Mouse (Mus musculus): Measurements from ENCODE around the gene Sptlc2. TPM values are rescaled to one million over a fixed set of nuclear protein-coding genes. Genes with fewer than 3 reads are reported as not detected.

The Sptlc2 gene
- total RNA-seq, 2 experiments from 2014 or later: 6.4 to 8.5 TPM

GRCm38 (mm10) chr12:87347511-87347910, 40.6 kb downstream of the Sptlc2 start:
- no peak for DNase-seq

DNA sequence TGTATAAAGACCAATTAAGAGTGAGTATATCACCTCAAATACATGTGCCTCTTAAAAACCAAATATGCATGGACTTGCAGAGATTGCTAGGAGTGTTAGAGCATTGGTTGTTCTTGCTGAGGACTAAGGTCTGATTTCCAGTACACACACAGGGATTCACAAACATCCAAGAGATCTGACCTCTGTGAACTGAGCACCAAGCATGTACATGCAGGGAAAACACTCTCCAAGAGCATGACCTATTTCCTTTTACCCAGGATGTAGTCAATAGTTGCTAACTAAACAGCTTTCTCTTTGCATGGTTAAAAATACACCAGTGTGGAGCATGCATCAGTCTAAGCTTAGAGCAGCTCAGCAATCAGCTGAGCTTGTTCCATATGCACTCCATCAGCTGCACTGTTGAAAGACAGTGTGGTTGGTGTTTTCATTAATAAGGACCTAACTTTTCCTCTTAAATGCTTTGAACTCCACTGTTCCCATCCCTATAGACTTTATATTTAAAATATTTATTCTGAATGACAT, 45.0 kb downstream of the Sptlc2 start:
- DNase-seq: no peak
- H3K4me3 ChIP-seq: no peak overlapping the region
- 0 out of 2 replicates have a peak overlapping the region, but pooled peaks have one; percentile 6 for H3K27ac ChIP-seq
- intact Hi-C loops (cut with DNase I): no loop called here
- TF ChIP-seq CTCF (IDR thresholded peaks at IDR 0.05): no peak

More at GRCm38 (mm10) chr12:87347511-87347910, 40.6 kb downstream of the Sptlc2 start:
- Histone ChIP-seq H3K27ac (no peak overlapping the region), H3K4me3 (no peak overlapping the region)
- TF ChIP-seq CTCF (IDR thresholded peaks at IDR 0.05): peak; percentile 41; the same call in 1 of the 2 replicates
- intact Hi-C loops (cut with DNase I): no loop called here

- Histone ChIP-seq H3K4me3 (no peak overlapping the region), H3K27ac (no peak overlapping the region)
- no peak for TF ChIP-seq CTCF (IDR thresholded peaks at IDR 0.05)
- no peak for DNase-seq
- intact Hi-C loops (cut with DNase I): loop anchor here (10.0 kb wide), 1 partner anchor 203 kb away; no protein-coding TSS in a partner anchor
These were observed 50.1 kb downstream of the Sptlc2 start for GRCm38 (mm10) chr12:87338082-87338481.

GRCm38 (mm10) chr12:87334886-87335285, 53.3 kb downstream of the Sptlc2 start:
- Histone ChIP-seq H3K27ac (no peak overlapping the region), H3K4me3 (no peak overlapping the region)
- peak; percentile 64 for TF ChIP-seq CTCF (IDR thresholded peaks at IDR 0.05)
- intact Hi-C loops (cut with DNase I): loop anchor here (5.0 to 10.0 kb wide), 2 partner anchors 63 to 200 kb away; no protein-coding TSS in a partner anchor
- no peak for DNase-seq

DNA sequence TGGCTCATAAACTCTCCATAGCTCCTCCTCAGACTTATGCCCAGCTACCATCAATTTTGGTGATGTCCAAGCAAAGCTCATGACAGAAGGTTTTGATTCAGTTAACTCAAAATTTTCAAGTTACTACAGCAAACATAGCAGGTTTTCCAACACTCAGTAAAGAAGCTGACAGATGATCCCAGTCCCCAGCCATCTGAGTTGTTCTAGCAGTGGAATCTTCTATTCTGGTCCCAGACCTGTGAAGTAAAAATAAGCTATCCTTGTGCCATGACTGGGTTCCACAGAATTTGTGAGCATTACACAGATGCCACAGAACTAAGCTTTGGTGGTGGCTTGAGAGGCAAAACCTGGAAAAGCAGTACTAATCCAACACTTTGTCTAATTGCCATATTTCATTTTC, 54.4 kb downstream of the Sptlc2 start:
- intact Hi-C loops (cut with DNase I): loop anchor here (5.0 to 10.0 kb wide), 2 partner anchors 61 to 199 kb away; no protein-coding TSS in a partner anchor
- Histone ChIP-seq H3K27ac (no peak overlapping the region), H3K4me3 (no peak overlapping the region)
- no peak for DNase-seq
- no peak for TF ChIP-seq CTCF (IDR thresholded peaks at IDR 0.05)

DNA sequence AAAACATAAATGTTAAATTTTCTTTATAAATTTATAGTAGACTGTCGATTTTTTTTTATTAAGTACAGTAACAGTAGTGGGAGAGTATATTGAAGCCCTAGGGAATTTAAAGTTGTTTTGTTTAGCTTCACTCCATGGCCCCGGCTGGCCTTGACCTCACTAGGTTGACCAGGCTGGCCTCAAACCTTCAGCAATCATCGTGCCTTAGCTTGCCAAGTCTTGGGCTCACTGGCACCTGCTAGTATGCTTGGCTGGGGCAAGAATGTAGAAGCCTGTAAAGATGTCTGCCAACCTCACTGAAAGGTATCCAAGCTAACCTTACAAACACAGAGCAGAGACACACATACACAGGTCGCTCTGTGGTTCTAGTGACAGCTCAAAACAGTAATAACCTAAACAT, 55.6 kb downstream of the Sptlc2 start:
- DNase-seq: peak; percentile 18
- no peak for TF ChIP-seq CTCF (IDR thresholded peaks at IDR 0.05)
- intact Hi-C loops (cut with DNase I): loop anchor here (5.0 to 10.0 kb wide), 2 partner anchors 60 to 198 kb away; no protein-coding TSS in a partner anchor
- H3K4me3 ChIP-seq: no peak overlapping the region
- H3K27ac ChIP-seq: no peak overlapping the region

DNA sequence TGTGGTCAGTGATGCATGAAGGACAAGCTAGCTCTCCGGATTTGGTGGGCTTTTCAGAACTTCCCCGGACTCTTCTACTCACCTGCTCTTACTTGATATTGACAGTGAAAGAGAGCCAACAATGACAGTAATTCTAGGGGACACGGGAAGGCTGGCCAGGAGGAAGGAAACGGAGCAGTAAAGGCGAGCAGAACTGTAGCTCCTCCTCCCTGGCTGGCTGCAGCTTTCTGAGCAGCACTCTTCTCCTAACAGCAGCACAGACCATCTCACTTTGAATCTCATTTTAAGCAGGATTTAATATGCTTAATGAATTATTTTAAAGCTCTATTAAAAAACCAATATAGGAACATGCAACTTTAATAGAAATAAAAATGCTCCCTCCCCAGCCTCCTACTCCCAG, 56.2 kb downstream of the Sptlc2 start:
- intact Hi-C loops (cut with DNase I): loop anchor here (5.0 to 10.0 kb wide), 2 partner anchors 60 to 197 kb away; no protein-coding TSS in a partner anchor
- Histone ChIP-seq H3K4me3 (no peak overlapping the region), H3K27ac (no peak overlapping the region)
- DNase-seq: no peak
- no peak for TF ChIP-seq CTCF (IDR thresholded peaks at IDR 0.05)

GRCm38 (mm10) chr12:87331053-87331456, 57.1 kb downstream of the Sptlc2 start:
- TF ChIP-seq CTCF (IDR thresholded peaks at IDR 0.05): no peak
- no peak overlapping the region for H3K4me3 ChIP-seq
- no peak for DNase-seq
- no peak overlapping the region for H3K27ac ChIP-seq
- intact Hi-C loops (cut with DNase I): loop anchor here (5.0 to 10.0 kb wide), 2 partner anchors 59 to 196 kb away; no protein-coding TSS in a partner anchor

DNA sequence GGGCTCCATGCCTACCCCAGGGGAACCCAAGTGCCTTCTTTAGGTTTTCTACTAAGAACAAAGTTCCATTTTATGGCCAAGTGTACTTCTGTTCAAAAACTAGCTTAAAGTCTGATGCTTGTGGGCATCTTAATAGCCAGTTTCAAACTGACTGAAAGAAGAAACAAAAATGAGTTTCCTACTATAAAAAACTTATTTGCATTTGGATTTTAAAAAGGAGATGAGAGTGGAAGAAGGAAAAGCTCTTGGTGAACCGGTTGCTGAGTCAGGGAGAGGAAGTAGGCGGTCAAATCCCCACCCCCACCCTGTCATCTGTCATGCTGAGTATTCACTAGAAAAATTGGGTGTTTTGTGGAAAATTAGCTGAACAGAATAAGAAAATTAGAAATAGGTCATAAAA, 57.9 kb downstream of the Sptlc2 start:
- TF ChIP-seq CTCF (IDR thresholded peaks at IDR 0.05): no peak
- intact Hi-C loops (cut with DNase I): loop anchor here (5.0 to 10.0 kb wide), 2 partner anchors 58 to 195 kb away; no protein-coding TSS in a partner anchor
- DNase-seq: no peak
- Histone ChIP-seq H3K4me3 (no peak overlapping the region), H3K27ac (no peak overlapping the region)

DNA sequence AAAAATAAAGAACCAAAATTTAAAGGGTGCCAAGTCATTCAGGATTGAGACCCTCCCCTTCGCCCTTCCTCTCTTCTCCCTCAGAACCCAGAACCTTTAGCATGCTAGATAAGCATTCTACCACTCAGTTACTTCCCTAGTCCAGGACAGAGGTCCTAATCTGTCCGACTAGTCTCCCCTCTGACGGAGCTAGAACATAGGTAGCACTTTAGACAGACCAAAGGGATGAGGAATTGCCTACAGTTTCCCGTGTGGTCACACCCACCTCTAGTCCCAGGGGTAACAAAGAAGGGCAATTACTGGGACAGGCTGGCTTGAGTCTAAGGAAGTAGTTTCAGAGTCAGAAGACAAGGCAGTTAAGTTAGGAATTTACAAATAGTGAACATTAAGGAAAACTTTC, 60.1 kb downstream of the Sptlc2 start:
- H3K4me3 ChIP-seq: no peak overlapping the region
- no peak for DNase-seq
- TF ChIP-seq CTCF (IDR thresholded peaks at IDR 0.05): no peak
- no peak overlapping the region for H3K27ac ChIP-seq
- intact Hi-C loops (cut with DNase I): no loop called here

- intact Hi-C loops (cut with DNase I): no loop called here
- Histone ChIP-seq H3K4me3 (no peak overlapping the region), H3K27ac (no peak overlapping the region)
- DNase-seq: no peak
- no peak for TF ChIP-seq CTCF (IDR thresholded peaks at IDR 0.05)
These were observed 60.5 kb downstream of the Sptlc2 start for GRCm38 (mm10) chr12:87327610-87328009.

DNA sequence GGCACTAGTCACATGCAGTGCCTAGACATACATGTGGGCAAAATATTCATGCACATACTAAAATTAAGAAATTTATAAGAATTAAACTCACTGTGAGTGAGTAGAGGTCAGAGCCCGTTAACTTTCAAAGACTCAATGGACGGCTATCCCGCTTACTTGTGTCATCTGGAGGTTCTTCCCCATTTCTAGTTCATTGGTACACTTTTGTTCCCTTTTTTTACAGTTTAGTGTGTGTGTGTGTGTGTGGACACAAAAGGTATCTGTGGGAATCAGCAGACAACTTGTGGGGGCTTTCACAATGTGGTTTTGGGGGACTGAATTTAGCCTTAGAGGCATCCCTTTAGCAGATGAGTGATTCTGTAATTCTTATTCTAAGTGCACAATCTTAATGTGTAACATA, 62.7 kb downstream of the Sptlc2 start:
- H3K27ac ChIP-seq: no peak overlapping the region
- no peak overlapping the region for H3K4me3 ChIP-seq
- intact Hi-C loops (cut with DNase I): no loop called here
- no peak for DNase-seq
- TF ChIP-seq CTCF (IDR thresholded peaks at IDR 0.05): no peak

DNA sequence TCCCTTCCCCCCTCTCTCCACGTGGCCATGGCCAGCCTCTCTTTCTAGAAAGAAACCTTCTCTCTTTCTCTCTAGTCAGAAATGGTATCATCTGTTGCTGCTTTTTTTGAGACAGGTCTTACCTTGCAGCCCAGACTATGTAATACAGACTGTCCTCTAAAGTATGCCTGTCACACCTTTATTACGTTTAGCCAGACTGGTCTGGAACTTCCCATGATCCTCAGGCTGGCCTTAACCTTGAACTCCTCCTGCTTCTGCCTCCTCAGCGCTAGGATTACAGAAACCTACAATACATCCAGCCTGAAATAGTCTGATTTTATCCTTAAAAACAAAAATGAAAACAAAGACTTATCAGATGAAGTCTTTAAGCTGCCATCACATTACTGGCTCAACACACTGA, 68.9 kb downstream of the Sptlc2 start:
- no peak for TF ChIP-seq CTCF (IDR thresholded peaks at IDR 0.05)
- intact Hi-C loops (cut with DNase I): no loop called here
- DNase-seq: no peak
- Histone ChIP-seq H3K4me3 (no peak overlapping the region), H3K27ac (no peak overlapping the region)

- intact Hi-C loops (cut with DNase I): no loop called here
- DNase-seq: no peak
- no peak for TF ChIP-seq CTCF (IDR thresholded peaks at IDR 0.05)
- H3K4me3 ChIP-seq: no peak overlapping the region
- H3K27ac ChIP-seq: no peak overlapping the region
These were observed 70.2 kb downstream of the Sptlc2 start for GRCm38 (mm10) chr12:87317951-87318350.
